Mouse (Mus musculus): ENCODE measurements at regions not wholly inside any gene's neighbourhood (a gene's known extent, or its start where the extent isn't known, plus 50 kb on each side); places are given as distances from the start of the nearest gene placed in this dataset.

DNA sequence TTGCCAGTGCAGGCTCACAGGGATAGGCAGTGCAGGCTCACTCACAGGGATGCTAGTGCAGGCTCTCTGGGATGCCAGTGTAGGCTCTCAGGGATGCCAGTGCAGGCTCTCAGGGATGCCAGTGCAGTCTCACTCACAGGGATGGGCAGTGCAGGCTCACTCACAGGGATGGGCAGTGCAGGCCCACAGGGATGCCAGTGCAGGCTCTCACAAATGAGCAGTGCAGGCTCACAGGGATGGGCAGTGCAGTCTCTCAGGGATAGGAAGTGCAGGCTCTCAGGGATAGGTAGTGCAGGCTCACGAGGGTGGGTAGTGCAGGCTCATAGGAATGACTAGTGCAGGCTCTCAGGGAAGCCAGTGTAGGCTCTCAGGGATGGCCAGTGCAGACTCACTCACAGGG lies 99.6 kb downstream of the Lyplal1 start:
- WGBS = 62% methylated on average over 1 of the region's 1 CpGs
- Histone ChIP-seq H3K27ac (ENCODE audit: low read length) (no peak overlapping the region), H3K4me2 (ENCODE audit: low read depth, low read length) (no peak overlapping the region), H3K9ac (ENCODE audit: low read length) (no peak overlapping the region), H3K27me3 (ENCODE audit: control insufficient read depth, insufficient read depth, low read length) (no peaks in the 10 kb centered on the region), H3K36me3 (ENCODE audit: control insufficient read depth, insufficient read depth) (no peaks in the 10 kb centered on the region), H3K4me3 (ENCODE audit: low read length) (no peak overlapping the region), H3K9me3 (replicated peaks; ENCODE audit: control insufficient read depth, low read length) (no peaks in the 10 kb centered on the region), H3K4me1 (ENCODE audit: control insufficient read depth, insufficient read depth, low read length) (peaks cover 8% of the 10 kb centered on the region)
- no peak for ATAC-seq (replicated peaks; ENCODE audit: extremely low read depth, insufficient read depth, low FRiP score)

DNA sequence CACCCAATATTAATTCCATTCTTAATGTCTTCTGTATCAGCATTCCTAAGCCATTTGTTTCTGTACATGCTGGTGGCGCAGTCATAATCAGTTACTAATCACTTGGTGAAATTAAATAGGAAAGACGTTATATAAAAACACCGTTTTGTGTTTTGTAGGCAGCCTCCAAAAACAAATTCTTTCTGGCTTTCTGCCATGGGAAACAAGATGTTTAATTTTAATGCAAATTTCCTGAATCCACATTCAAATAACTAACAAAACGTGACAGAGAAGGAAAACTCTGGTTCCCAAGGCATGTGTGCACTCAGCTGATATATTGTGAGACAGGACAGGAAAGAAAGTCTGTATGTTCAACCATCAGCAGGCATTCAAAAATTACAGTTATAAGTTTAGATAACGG lies 97.6 kb downstream of the Lyplal1 start:
- Histone ChIP-seq H3K9ac (ENCODE audit: low read length) (no peak overlapping the region), H3K9me3 (replicated peaks; ENCODE audit: control insufficient read depth, low read length) (0 out of 2 replicates have a peak, but pooled peaks cover 4% of the 10 kb centered on the region), H3K27ac (ENCODE audit: low read length) (no peak overlapping the region), H3K27me3 (ENCODE audit: control insufficient read depth, insufficient read depth, low read length) (no peaks in the 10 kb centered on the region), H3K4me1 (ENCODE audit: control insufficient read depth, insufficient read depth, low read length) (peaks cover 4% of the 10 kb centered on the region; the same call in 1 of the 2 replicates), H3K4me3 (ENCODE audit: low read length) (no peak overlapping the region), H3K36me3 (ENCODE audit: control insufficient read depth, insufficient read depth) (no peaks in the 10 kb centered on the region), H3K4me2 (ENCODE audit: low read depth, low read length) (no peak overlapping the region)
- no peak for ATAC-seq (replicated peaks; ENCODE audit: extremely low read depth, insufficient read depth, low FRiP score)
- whole genome bisulfite sequencing = 84% methylated on average over 5 of the region's 5 CpGs

DNA sequence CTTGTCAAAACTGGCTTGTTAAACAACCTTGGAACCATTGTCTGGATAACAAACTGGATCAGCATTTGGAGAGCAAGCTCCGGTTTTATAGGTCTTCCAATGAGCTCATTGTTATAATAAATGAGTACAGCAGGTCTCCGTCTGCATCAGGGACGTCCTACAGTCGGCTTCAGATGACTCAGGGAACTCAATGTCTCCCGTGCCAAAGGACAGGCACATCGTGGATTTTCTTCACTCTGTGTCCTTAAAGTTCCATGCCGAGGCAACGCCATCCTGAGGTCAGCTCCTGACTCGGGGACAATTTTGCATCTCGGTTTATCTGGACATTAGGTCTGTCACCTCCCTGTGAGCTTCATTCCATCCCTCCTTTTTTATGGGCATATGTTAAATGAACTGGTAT lies 85.2 kb downstream of the Lyplal1 start:
- Histone ChIP-seq H3K4me1 (ENCODE audit: control insufficient read depth, insufficient read depth, low read length) (no peaks in the 10 kb centered on the region), H3K9ac (ENCODE audit: low read length) (no peak overlapping the region), H3K27me3 (ENCODE audit: control insufficient read depth, insufficient read depth, low read length) (no peaks in the 10 kb centered on the region), H3K9me3 (replicated peaks; ENCODE audit: control insufficient read depth, low read length) (no peaks in the 10 kb centered on the region), H3K36me3 (ENCODE audit: control insufficient read depth, insufficient read depth) (no peaks in the 10 kb centered on the region), H3K4me2 (ENCODE audit: low read depth, low read length) (no peak overlapping the region), H3K27ac (ENCODE audit: low read length) (no peak overlapping the region), H3K4me3 (ENCODE audit: low read length) (no peak overlapping the region)
- 66% methylated on average over 10 of the region's 10 CpGs for WGBS
- ATAC-seq (replicated peaks; ENCODE audit: extremely low read depth, insufficient read depth, low FRiP score) = no peak

DNA sequence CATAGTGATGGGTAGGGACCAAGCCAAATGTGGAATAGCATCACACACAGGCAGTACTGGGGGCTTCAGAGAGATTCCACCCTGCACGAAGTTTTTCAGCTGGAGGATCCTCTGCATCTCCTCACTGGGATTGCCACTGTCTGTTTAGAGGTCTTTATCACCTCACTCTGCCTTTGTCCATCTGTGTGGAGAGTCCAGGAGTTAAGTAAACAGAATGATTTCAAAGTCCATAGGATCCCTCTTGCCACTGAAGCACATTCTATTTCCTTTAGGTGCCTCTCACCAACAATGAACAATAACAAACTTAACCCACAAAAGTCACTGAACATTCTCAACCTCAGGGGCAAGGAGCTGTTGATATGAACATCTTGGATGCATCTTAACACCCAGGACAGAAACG lies 82.7 kb downstream of the Lyplal1 start:
- WGBS = 46% methylated on average over 2 of the region's 2 CpGs
- H3K9me3 ChIP-seq (replicated peaks; ENCODE audit: control insufficient read depth, low read length) = no peaks in the 10 kb centered on the region
- H3K9ac ChIP-seq (ENCODE audit: low read length) = no peak overlapping the region
- no peaks in the 10 kb centered on the region for H3K4me1 ChIP-seq (ENCODE audit: control insufficient read depth, insufficient read depth, low read length)
- no peak for ATAC-seq (replicated peaks; ENCODE audit: extremely low read depth, insufficient read depth, low FRiP score)
- H3K4me3 ChIP-seq (ENCODE audit: low read length) = no peak overlapping the region
- H3K4me2 ChIP-seq (ENCODE audit: low read depth, low read length) = no peak overlapping the region
- H3K36me3 ChIP-seq (ENCODE audit: control insufficient read depth, insufficient read depth) = no peaks in the 10 kb centered on the region
- no peaks in the 10 kb centered on the region for H3K27me3 ChIP-seq (ENCODE audit: control insufficient read depth, insufficient read depth, low read length)
- no peak overlapping the region for H3K27ac ChIP-seq (ENCODE audit: low read length)
